12 mouse cellular contexts compared by ENCODE assay signal in the genomic region with DNA sequence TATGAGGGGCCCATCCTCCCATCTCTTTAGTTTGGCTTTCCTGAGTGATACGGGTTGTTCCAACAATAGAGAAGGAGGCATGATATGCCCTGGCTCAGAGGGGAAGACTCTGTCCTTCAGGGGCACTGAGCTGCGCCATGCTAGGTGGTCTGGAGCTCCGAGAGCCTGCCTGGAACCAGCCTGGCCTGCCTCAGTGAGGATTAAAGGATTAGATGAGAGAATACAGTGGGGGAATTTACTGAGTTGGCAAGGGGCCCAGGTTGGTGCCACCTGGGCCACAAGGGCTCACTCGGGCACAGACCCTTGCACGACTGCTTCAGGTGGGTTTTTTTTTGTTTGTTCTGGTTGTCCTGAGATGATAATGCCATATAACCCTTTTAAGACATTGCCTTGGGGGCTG. TPM values are rescaled to one million over a fixed set of nuclear protein-coding genes. Genes with fewer than 3 reads are reported as not detected.
DNase-seq lines count a peak whose midpoint lies in the region; ATAC-seq and TF ChIP-seq lines count a peak whose summit lies in the region.
"Had no signal": no experiment of that assay in that cellular context is flagged by ENCODE, and none has a peak within 500 bp of the region (broad histone marks: within the 10 kb centered on the region; RNA-seq: fewer than 3 reads in every experiment).

No protein-coding gene starts in this region.

- H3K27ac ChIP-seq in kidney, embryonic 15.5 days: peak overlapping the region; percentile 79
- H3K27ac ChIP-seq in ES-Bruce4 (ENCODE audit: insufficient read depth, low read length): peak overlapping the region; percentile 55
- H3K27ac ChIP-seq in midbrain, embryonic 11.5 days (ENCODE audit: low read depth, low read length): 0 out of 2 replicates have a peak overlapping the region, but pooled peaks have one; percentile 2

- no peak for TF ChIP-seq POLR2A in ES-Bruce4 (IDR thresholded peaks at IDR 0.05; ENCODE audit: insufficient read depth, low read length)

- 78% methylated on average over 5 of the region's 5 CpGs for WGBS in kidney, embryonic 15.5 days
- WGBS in midbrain, embryonic 11.5 days: 48% methylated on average over 5 of the region's 5 CpGs

- no peak for TF ChIP-seq EP300 in ES-Bruce4 (IDR thresholded peaks at IDR 0.05; ENCODE audit: insufficient read depth, low read depth, low read length)

- no peak for ATAC-seq in kidney, embryonic 15.5 days (replicated peaks; ENCODE audit: low FRiP score)
- no peak for ATAC-seq in midbrain, embryonic 11.5 days (ENCODE audit: low FRiP score)
- ATAC-seq: inflammation-experienced regulatory T-cells, adult 6 months had no signal

- no peak overlapping the region for H3K9ac ChIP-seq in kidney, embryonic 15.5 days
- no peak overlapping the region for H3K9ac ChIP-seq in ES-Bruce4 (ENCODE audit: low read depth, poor library complexity, severe bottlenecking)
- H3K9ac ChIP-seq in midbrain, embryonic 11.5 days (ENCODE audit: low read length): no peak overlapping the region

- H3K27me3 ChIP-seq in kidney, embryonic 15.5 days: no peaks in the 10 kb centered on the region
- H3K27me3 ChIP-seq in ES-Bruce4 (ENCODE audit: control insufficient read depth, insufficient read depth, low read length, poor library complexity, severe bottlenecking): no peaks in the 10 kb centered on the region
- H3K27me3 ChIP-seq in midbrain, embryonic 11.5 days (ENCODE audit: control insufficient read depth, insufficient read depth, low read length): no peaks in the 10 kb centered on the region

- H3K4me2 ChIP-seq in kidney, embryonic 15.5 days: no peak overlapping the region
- H3K4me2 ChIP-seq in midbrain, embryonic 11.5 days: no peak overlapping the region

- TF ChIP-seq CTCF in ES-Bruce4 (IDR thresholded peaks at IDR 0.05; ENCODE audit: low read depth, low read length): no peak

- peak; percentile 50 to 57 for DNase-seq in cerebellum, postnatal 10 days
- no peak for DNase-seq in cerebellum, adult 9-11 months
- DNase-seq in kidney, postnatal 10 days: no peak
- DNase-seq in midbrain, embryonic 11.5 days (ENCODE audit: low spot score, missing footprints): peak; percentile 89
- no peak for DNase-seq in B cell, adult 2 months
- DNase-seq in c-Kit-positive CD71-positive TER-119-positive erythroid progenitor cells, embryonic 14.5 days (ENCODE audit: low spot score): no peak
- DNase-seq: adrenal gland, adult 8-10 months; cerebellum, adult 11 months; right cerebral cortex, postnatal 4 days had no signal

- no peaks in the 10 kb centered on the region for H3K9me3 ChIP-seq in kidney, embryonic 15.5 days (replicated peaks)
- H3K9me3 ChIP-seq in ES-Bruce4 (replicated peaks; ENCODE audit: control insufficient read depth, insufficient read depth, low read length, poor library complexity, severe bottlenecking): no peaks in the 10 kb centered on the region
- no peaks in the 10 kb centered on the region for H3K9me3 ChIP-seq in midbrain, embryonic 11.5 days (ENCODE audit: control insufficient read depth, low read length)

- H3K4me1 ChIP-seq in kidney, embryonic 15.5 days: peaks cover 81% of the 10 kb centered on the region
- peaks cover 25% of the 10 kb centered on the region for H3K4me1 ChIP-seq in ES-Bruce4 (ENCODE audit: control insufficient read depth, insufficient read depth, low read length)
- H3K4me1 ChIP-seq in midbrain, embryonic 11.5 days (ENCODE audit: control insufficient read depth, insufficient read depth, low read length): peaks cover 67% of the 10 kb centered on the region

- no peak overlapping the region for H3K4me3 ChIP-seq in kidney, embryonic 15.5 days (replicated peaks)
- no peak overlapping the region for H3K4me3 ChIP-seq in ES-Bruce4 (ENCODE audit: low read depth, low read length)
- no peak overlapping the region for H3K4me3 ChIP-seq in midbrain, embryonic 11.5 days (ENCODE audit: low read depth, low read length)

- H3K36me3 ChIP-seq in kidney, embryonic 15.5 days: peaks cover 69% of the 10 kb centered on the region
- peaks cover 18% of the 10 kb centered on the region; the same call in 1 of the 2 replicates for H3K36me3 ChIP-seq in ES-Bruce4 (ENCODE audit: control insufficient read depth, insufficient read depth, low read length, poor library complexity, severe bottlenecking)
- H3K36me3 ChIP-seq in midbrain, embryonic 11.5 days (ENCODE audit: control insufficient read depth, insufficient read depth, low read length): no peaks in the 10 kb centered on the region

RNA-seq across cellular contexts. Expression of gene Lasp1, which starts 17.4 kb away (rescaled TPM):
- 104 and 108 TPM in 2 replicates for polyA plus RNA-seq in kidney, embryonic 15.5 days (2015; fragmentation: Nextera tagmentation; extraction: Ambion mirVana)
- 228 and 231 TPM in 2 replicates for polyA plus RNA-seq in ES-Bruce4 (2011; ENCODE audit: insufficient read depth, insufficient read length, low read depth, missing spikeins)
- polyA plus RNA-seq in midbrain, embryonic 11.5 days (2014; fragmentation: Nextera tagmentation; extraction: Ambion mirVana): 52.6 and 59.2 TPM in 2 replicates

RNA-seq across cellular contexts. Expression of gene B230217C12Rik, which starts 24.4 kb away (rescaled TPM):
- polyA plus RNA-seq in kidney, embryonic 15.5 days (2015; fragmentation: Nextera tagmentation; extraction: Ambion mirVana): 7.4 and 7.5 TPM in 2 replicates
- polyA plus RNA-seq in ES-Bruce4 (2011; ENCODE audit: insufficient read depth, insufficient read length, low read depth, missing spikeins): 2.8 and 3.4 TPM in 2 replicates
- polyA plus RNA-seq in midbrain, embryonic 11.5 days (2014; fragmentation: Nextera tagmentation; extraction: Ambion mirVana): 14.7 and 17.3 TPM in 2 replicates

RNA-seq across cellular contexts. Expression of gene Rpl23, which starts 33.9 kb away (rescaled TPM):
- polyA plus RNA-seq in kidney, embryonic 15.5 days (2015; fragmentation: Nextera tagmentation; extraction: Ambion mirVana): 565 and 652 TPM in 2 replicates
- 777 and 842 TPM in 2 replicates for polyA plus RNA-seq in ES-Bruce4 (2011; ENCODE audit: insufficient read depth, insufficient read length, low read depth, missing spikeins)
- 441 and 443 TPM in 2 replicates for polyA plus RNA-seq in midbrain, embryonic 11.5 days (2014; fragmentation: Nextera tagmentation; extraction: Ambion mirVana)

RNA-seq across cellular contexts. Expression of gene 1700001P01Rik, which starts 40.5 kb away (rescaled TPM):
- polyA plus RNA-seq in kidney, embryonic 15.5 days (2015; fragmentation: Nextera tagmentation; extraction: Ambion mirVana): 0.62 and 0.67 TPM in 2 replicates
- 0.99 TPM in 1 of 2 replicates, not detected in the other for polyA plus RNA-seq in ES-Bruce4 (2011; ENCODE audit: insufficient read depth, insufficient read length, low read depth, missing spikeins)
- 0.47 and 0.78 TPM in 2 replicates for polyA plus RNA-seq in midbrain, embryonic 11.5 days (2014; fragmentation: Nextera tagmentation; extraction: Ambion mirVana)

RNA-seq across cellular contexts. Expression of gene Cwc25, which starts 49.8 kb away (rescaled TPM):
- polyA plus RNA-seq in kidney, embryonic 15.5 days (2015; fragmentation: Nextera tagmentation; extraction: Ambion mirVana): 19.2 and 19.5 TPM in 2 replicates
- polyA plus RNA-seq in ES-Bruce4 (2011; ENCODE audit: insufficient read depth, insufficient read length, low read depth, missing spikeins): 14.5 and 16.9 TPM in 2 replicates
- polyA plus RNA-seq in midbrain, embryonic 11.5 days (2014; fragmentation: Nextera tagmentation; extraction: Ambion mirVana): 12.6 and 15.0 TPM in 2 replicates

Comparison
In these comparisons a context has a peak if more than half of its experiments do, and no peak if none do; other contexts are left out.
1. DNase-seq: peak in cerebellum, postnatal 10 days (2 of 2) and midbrain, embryonic 11.5 days (single experiment); none in cerebellum, adult 9-11 months (single experiment), kidney, postnatal 10 days (single experiment), B cell, adult 2 months (0 of 2) and c-Kit-positive CD71-positive TER-119-positive erythroid progenitor cells, embryonic 14.5 days (single experiment).
2. H3K27ac ChIP-seq: peak in every context shown above with its lines; median percentile 79 in kidney, embryonic 15.5 days; 55 in ES-Bruce4; 2 in midbrain, embryonic 11.5 days.